Mouse (Mus musculus): ENCODE results near the gene Wbp2nl. TPM values are rescaled to one million over a fixed set of nuclear protein-coding genes. Genes with fewer than 3 reads are reported as not detected.
A peak's percentile ranks its signal among the peaks of the same experiment; 100 is the strongest.

Wbp2nl gene
- polyA plus RNA-seq, 1 experiment from 2014 or later, result not detected

DNA sequence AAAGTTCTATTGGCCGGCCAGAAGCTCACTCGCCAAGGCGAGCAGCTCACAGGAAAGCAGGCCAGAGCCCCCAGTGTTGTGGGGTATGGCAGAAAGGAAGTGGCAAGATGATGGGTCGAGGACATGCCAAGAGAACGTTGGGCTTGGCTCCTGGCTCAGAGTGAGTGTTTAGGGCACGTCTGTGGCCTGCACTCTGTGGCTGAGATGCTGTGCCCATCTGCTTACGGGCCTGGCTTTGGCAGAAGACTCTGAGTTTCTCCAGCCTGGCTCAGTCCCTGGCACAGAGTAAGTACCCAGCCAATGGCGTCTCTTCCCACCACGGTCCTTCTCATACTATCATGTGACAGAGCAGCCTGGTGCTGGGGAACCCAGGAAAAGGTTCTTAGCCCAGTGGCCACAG lies 30.0 kb upstream of the Wbp2nl start:
- no peaks in the 10 kb centered on the region for H3K9me3 ChIP-seq (ENCODE audit: control insufficient read depth, low read length)
- H3K36me3 ChIP-seq (ENCODE audit: control insufficient read depth, insufficient read depth, low read length), result no peaks in the 10 kb centered on the region
- no peak overlapping the region for H3K27ac ChIP-seq (replicated peaks; ENCODE audit: low read depth, low read length)
- ATAC-seq (ENCODE audit: low read depth), result no peak
- H3K27me3 ChIP-seq (replicated peaks; ENCODE audit: control insufficient read depth, insufficient read depth, low read length), result peaks cover 13% of the 10 kb centered on the region; the same call in 1 of the 2 replicates
- 82% methylated on average over 9 of the region's 9 CpGs for WGBS
- H3K4me3 ChIP-seq (ENCODE audit: low read depth, low read length), result no peak overlapping the region
- H3K4me2 ChIP-seq (ENCODE audit: low read depth, low read length), result no peak overlapping the region
- no peaks in the 10 kb centered on the region for H3K4me1 ChIP-seq (ENCODE audit: control insufficient read depth, insufficient read depth, low read length)
- H3K9ac ChIP-seq (ENCODE audit: low read depth, low read length), result no peak overlapping the region
- no peak for DNase-seq (ENCODE audit: low spot score)

DNA sequence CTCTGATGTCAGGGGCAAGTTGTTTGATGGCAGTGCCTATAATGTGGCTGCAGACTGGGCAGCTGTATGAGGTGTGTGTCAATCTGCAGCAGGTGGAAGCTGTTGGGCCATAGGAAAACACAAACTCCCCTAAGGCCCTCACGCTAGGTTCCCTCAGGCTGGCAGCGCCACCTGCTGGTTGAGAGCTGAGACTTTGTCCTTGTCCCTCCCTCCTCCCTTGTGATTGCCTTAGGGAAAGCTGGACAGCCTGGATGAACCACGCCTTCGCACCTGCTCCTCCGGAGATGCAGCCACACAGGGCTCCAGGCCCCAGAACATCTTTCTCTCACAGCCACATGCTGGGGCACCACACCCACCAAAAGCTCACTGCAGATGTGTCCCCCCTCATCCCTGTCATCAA lies 27.6 kb upstream of the Wbp2nl start:
- no peak overlapping the region for H3K27ac ChIP-seq (replicated peaks; ENCODE audit: low read depth, low read length)
- peak; percentile 84 for DNase-seq (ENCODE audit: low spot score)
- peak; percentile 38; the same call in 1 of the 2 replicates for ATAC-seq (ENCODE audit: low read depth)
- H3K36me3 ChIP-seq (ENCODE audit: control insufficient read depth, insufficient read depth, low read length), result no peaks in the 10 kb centered on the region
- H3K4me1 ChIP-seq (ENCODE audit: control insufficient read depth, insufficient read depth, low read length), result peaks cover 6% of the 10 kb centered on the region
- no peak overlapping the region for H3K9ac ChIP-seq (ENCODE audit: low read depth, low read length)
- WGBS, result 4% methylated on average over 4 of the region's 5 CpGs
- no peak overlapping the region for H3K4me2 ChIP-seq (ENCODE audit: low read depth, low read length)
- no peak overlapping the region for H3K4me3 ChIP-seq (ENCODE audit: low read depth, low read length)
- no peaks in the 10 kb centered on the region for H3K9me3 ChIP-seq (ENCODE audit: control insufficient read depth, low read length)
- H3K27me3 ChIP-seq (replicated peaks; ENCODE audit: control insufficient read depth, insufficient read depth, low read length), result peaks cover 21% of the 10 kb centered on the region

DNA sequence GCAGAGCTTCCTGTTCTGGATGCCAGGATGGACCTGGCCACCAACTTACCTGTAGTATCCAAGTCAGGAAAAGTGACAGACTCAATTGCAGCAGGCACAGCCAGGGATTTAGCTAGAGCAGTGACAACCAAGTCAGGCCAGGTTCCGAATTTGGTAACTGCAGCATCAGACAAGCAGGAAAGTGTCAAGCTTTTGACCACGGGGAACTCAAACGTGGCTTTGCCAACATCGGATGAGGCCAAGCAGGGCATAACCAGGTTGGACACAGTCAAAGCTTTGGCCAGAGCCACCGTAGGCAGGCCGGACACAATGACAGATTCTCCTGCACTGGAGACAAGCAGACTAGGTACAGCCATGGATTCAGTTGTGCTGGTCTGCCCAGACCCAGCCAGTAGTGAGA lies 26.5 kb upstream of the Wbp2nl start:
- Histone ChIP-seq H3K4me2 (ENCODE audit: low read depth, low read length) (no peak overlapping the region), H3K36me3 (ENCODE audit: control insufficient read depth, insufficient read depth, low read length) (no peaks in the 10 kb centered on the region)
- whole genome bisulfite sequencing, result 78% methylated on average over 6 of the region's 6 CpGs

DNA sequence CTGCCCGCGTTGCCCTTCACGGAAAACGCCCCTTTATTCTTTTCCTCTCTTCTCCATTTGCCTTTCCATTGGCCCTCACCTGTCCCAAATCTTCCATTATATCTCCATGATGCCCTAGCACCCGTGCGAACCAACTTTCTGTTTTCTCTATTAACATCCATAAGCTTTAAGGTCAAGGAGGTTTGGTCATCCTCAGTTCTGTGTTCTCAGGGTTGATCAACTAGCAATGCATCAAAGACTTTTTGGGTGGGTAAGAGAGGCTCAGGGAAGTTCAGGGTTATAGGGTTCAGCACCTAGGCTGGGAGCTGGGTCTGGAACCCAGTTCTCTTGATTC lies 24.2 kb upstream of the Wbp2nl start, which contains the start of gene Sept3:
Gene Sept3 (plus strand): TSS at position 301 of the 334 bp plus-strand sequence.
- 31% methylated on average over 6 of the region's 6 CpGs for WGBS
- peaks cover 21% of the 10 kb centered on the region for H3K27me3 ChIP-seq (replicated peaks; ENCODE audit: control insufficient read depth, insufficient read depth, low read length)
- no peaks in the 10 kb centered on the region for H3K36me3 ChIP-seq (ENCODE audit: control insufficient read depth, insufficient read depth, low read length)
- H3K4me3 ChIP-seq (ENCODE audit: low read depth, low read length), result peak within 1 kb of the TSS; percentile 61
- H3K4me2 ChIP-seq (ENCODE audit: low read depth, low read length), result peak within 1 kb of the TSS; percentile 97
- H3K9me3 ChIP-seq (ENCODE audit: control insufficient read depth, low read length), result no peaks in the 10 kb centered on the region
- H3K4me1 ChIP-seq (ENCODE audit: control insufficient read depth, insufficient read depth, low read length), result peaks cover 9% of the 10 kb centered on the region
- no peak within 1 kb of the TSS; the same call in 1 of the 2 replicates for H3K27ac ChIP-seq (replicated peaks; ENCODE audit: low read depth, low read length)
- ATAC-seq (ENCODE audit: low read depth), result no peak
- DNase-seq (ENCODE audit: low spot score), result no peak
- peak within 1 kb of the TSS; percentile 69 for H3K9ac ChIP-seq (ENCODE audit: low read depth, low read length)

More for the DNA sequence above, 26.5 kb upstream of the Wbp2nl start:
- DNase-seq (ENCODE audit: low spot score) (no peak), ATAC-seq (ENCODE audit: low read depth) (no peak)
- H3K27ac ChIP-seq (replicated peaks; ENCODE audit: low read depth, low read length), result no peak overlapping the region
- peaks cover 9% of the 10 kb centered on the region for H3K4me1 ChIP-seq (ENCODE audit: control insufficient read depth, insufficient read depth, low read length)
- no peaks in the 10 kb centered on the region for H3K9me3 ChIP-seq (ENCODE audit: control insufficient read depth, low read length)
- no peak overlapping the region for H3K4me3 ChIP-seq (ENCODE audit: low read depth, low read length)
- no peak overlapping the region for H3K9ac ChIP-seq (ENCODE audit: low read depth, low read length)
- peaks cover 21% of the 10 kb centered on the region for H3K27me3 ChIP-seq (replicated peaks; ENCODE audit: control insufficient read depth, insufficient read depth, low read length)

DNA sequence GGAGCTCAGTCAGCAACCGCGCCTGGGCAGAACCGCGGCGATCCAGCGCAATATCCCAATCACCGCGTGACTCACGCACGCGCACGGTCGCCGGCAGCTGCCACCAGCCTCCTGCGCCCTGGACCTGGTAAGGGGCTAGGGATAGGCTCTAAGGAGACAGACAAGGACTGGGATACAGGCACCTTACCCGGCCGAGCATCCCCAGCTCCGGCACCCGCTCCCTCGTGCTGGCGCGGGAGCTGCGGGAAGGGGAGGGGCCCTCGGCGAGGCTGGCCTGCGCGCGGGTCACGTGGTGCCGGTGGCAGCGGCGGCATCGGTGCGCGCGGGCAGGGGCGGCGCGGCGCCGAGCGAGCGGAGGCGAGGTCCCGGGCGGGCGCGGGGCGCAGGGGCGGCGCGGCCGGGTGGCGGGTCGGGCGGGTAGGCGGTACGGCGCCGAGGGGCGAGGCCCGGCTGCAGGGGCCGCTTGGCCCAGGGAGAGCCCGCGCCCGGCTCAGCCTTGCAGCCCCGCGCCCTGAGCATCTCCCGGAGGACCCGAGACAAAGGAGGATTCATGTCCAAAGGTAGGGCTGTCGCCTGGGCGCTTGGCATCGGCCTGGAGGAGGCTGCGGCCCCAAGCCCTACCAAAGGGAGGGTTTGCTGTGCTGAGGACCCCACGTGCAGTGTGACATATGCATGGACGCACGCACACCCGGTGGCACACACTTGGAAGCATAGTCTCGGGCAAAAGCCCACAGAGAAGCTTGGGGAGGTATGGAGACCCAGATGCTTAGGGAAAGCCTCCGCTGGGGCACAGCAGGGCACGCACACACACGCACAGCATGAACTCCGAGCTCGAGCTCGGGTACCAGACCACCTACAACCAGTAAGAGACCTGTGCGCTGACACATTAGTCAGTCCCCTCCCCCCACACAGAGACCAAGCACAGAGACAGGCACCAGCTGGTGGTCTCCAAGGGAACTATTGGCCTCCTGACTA lies 23.5 kb upstream of the Wbp2nl start:
- 0% methylated on average over 39 of the region's 86 CpGs for WGBS
- ATAC-seq (ENCODE audit: low read depth) (peak; percentile 59), DNase-seq (ENCODE audit: low spot score) (peak; percentile 61)
- Histone ChIP-seq H3K4me3 (ENCODE audit: low read depth, low read length) (peak overlapping the region; percentile 61), H3K27me3 (replicated peaks; ENCODE audit: control insufficient read depth, insufficient read depth, low read length) (peaks cover 21% of the 10 kb centered on the region), H3K9me3 (ENCODE audit: control insufficient read depth, low read length) (no peaks in the 10 kb centered on the region), H3K36me3 (ENCODE audit: control insufficient read depth, insufficient read depth, low read length) (no peaks in the 10 kb centered on the region), H3K9ac (ENCODE audit: low read depth, low read length) (peak overlapping the region; percentile 69), H3K4me1 (ENCODE audit: control insufficient read depth, insufficient read depth, low read length) (peaks cover 9% of the 10 kb centered on the region), H3K27ac (replicated peaks; ENCODE audit: low read depth, low read length) (no peak overlapping the region; the same call in 1 of the 2 replicates), H3K4me2 (ENCODE audit: low read depth, low read length) (peak overlapping the region; percentile 97)

DNA sequence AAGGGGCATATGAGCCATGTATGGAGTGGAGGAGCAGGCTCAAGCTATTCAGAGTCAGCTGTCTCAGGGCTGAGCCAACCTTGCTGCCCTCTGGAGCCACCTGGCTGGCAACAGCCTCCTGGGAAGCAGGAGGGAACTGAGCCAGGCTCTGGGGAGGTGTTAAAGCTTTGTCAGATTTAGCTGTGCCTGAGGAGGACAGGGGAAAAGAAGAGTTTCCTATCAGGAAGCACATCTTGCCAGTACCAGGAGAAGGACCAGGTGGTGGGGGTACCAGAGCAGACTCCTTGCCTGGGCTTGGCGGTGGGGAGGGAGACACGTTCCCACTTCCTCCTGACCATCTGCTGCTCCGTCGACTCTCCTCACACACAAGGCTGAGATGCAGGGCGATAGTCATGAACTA lies 21.2 kb upstream of the Wbp2nl start:
- Histone ChIP-seq H3K27me3 (replicated peaks; ENCODE audit: control insufficient read depth, insufficient read depth, low read length) (peaks cover 13% of the 10 kb centered on the region), H3K9me3 (ENCODE audit: control insufficient read depth, low read length) (no peaks in the 10 kb centered on the region), H3K4me3 (ENCODE audit: low read depth, low read length) (no peak overlapping the region), H3K36me3 (ENCODE audit: control insufficient read depth, insufficient read depth, low read length) (0 out of 2 replicates have a peak, but pooled peaks cover 6% of the 10 kb centered on the region), H3K9ac (ENCODE audit: low read depth, low read length) (no peak overlapping the region; the same call in 1 of the 2 replicates), H3K27ac (replicated peaks; ENCODE audit: low read depth, low read length) (no peak overlapping the region), H3K4me2 (ENCODE audit: low read depth, low read length) (no peak overlapping the region), H3K4me1 (ENCODE audit: control insufficient read depth, insufficient read depth, low read length) (peaks cover 9% of the 10 kb centered on the region)
- DNase-seq (ENCODE audit: low spot score), result no peak
- 74% methylated on average over 5 of the region's 5 CpGs for WGBS
- ATAC-seq (ENCODE audit: low read depth), result no peak

DNA sequence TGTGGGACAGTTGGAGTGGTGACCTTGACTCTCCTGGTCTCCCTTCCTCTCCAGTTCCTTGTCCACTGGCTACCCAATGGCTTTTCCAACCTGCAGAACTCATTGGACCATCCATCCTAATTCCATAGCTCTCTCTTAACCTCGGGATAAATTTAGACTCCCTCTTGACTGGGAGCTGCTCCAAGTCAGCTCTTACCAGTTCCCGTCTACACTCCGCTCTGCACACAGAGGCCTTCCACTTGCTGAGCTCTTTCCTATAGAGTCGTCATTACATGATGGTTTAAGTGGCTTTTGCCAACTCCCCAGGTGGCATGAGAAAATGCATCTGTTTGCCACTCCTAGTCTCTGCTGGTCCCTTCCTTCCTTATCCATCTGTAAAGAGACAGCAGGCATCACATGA lies 18.1 kb upstream of the Wbp2nl start:
- Histone ChIP-seq H3K36me3 (ENCODE audit: control insufficient read depth, insufficient read depth, low read length) (peaks cover 32% of the 10 kb centered on the region; the same call in 1 of the 2 replicates), H3K27ac (replicated peaks; ENCODE audit: low read depth, low read length) (no peak overlapping the region), H3K4me3 (ENCODE audit: low read depth, low read length) (no peak overlapping the region), H3K4me1 (ENCODE audit: control insufficient read depth, insufficient read depth, low read length) (peaks cover 9% of the 10 kb centered on the region), H3K4me2 (ENCODE audit: low read depth, low read length) (no peak overlapping the region), H3K27me3 (replicated peaks; ENCODE audit: control insufficient read depth, insufficient read depth, low read length) (no peaks in the 10 kb centered on the region), H3K9ac (ENCODE audit: low read depth, low read length) (no peak overlapping the region), H3K9me3 (ENCODE audit: control insufficient read depth, low read length) (no peaks in the 10 kb centered on the region)
- WGBS, result 85% methylated on average over 4 of the region's 4 CpGs
- ATAC-seq (ENCODE audit: low read depth) (no peak), DNase-seq (ENCODE audit: low spot score) (no peak)

DNA sequence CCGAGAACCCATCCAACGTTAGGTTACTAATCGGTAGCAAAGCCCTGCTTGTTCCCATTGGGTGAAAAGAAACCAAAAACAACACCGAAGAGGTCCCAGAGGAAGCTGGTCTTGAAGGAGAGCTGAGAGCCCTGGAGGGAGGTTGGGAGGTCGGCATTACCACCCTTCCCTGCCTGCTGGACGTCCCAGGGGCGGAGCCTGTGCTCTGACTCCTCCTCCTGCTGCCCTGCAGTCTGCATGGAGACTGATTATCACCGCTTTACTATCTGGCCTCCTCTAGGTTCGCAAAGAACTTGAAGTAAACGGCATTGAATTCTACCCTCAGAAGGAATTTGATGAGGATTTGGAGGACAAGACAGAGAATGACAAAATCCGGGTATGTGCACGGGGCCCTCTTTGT lies 12.6 kb upstream of the Wbp2nl start:
- H3K36me3 ChIP-seq (ENCODE audit: control insufficient read depth, insufficient read depth, low read length), result peaks cover 34% of the 10 kb centered on the region; the same call in 1 of the 2 replicates
- H3K4me1 ChIP-seq (ENCODE audit: control insufficient read depth, insufficient read depth, low read length), result no peaks in the 10 kb centered on the region
- H3K9ac ChIP-seq (ENCODE audit: low read depth, low read length), result no peak overlapping the region
- no peak overlapping the region for H3K4me2 ChIP-seq (ENCODE audit: low read depth, low read length)
- no peaks in the 10 kb centered on the region for H3K9me3 ChIP-seq (ENCODE audit: control insufficient read depth, low read length)
- ATAC-seq (ENCODE audit: low read depth) (no peak), DNase-seq (ENCODE audit: low spot score) (no peak)
- no peaks in the 10 kb centered on the region for H3K27me3 ChIP-seq (replicated peaks; ENCODE audit: control insufficient read depth, insufficient read depth, low read length)
- 65% methylated on average over 12 of the region's 12 CpGs for WGBS
- no peak overlapping the region for H3K27ac ChIP-seq (replicated peaks; ENCODE audit: low read depth, low read length)
- H3K4me3 ChIP-seq (ENCODE audit: low read depth, low read length), result no peak overlapping the region

Data from embryonic facial prominence, embryonic 14.5 days (tissue).